Mouse (Mus musculus) spleen, adult 12 weeks (tissue): ENCODE data around the gene Ptrh2.

Source experiments
- DNase-seq: peaks from one replicate; pipeline ENCODE4 v3.0.0; 2022; ENCODE audit warnings: low spot score

The Ptrh2 gene

GRCm38 (mm10) chr11:86671041-86671675, 12.6 kb upstream of the Ptrh2 start:
- DNase-seq = no peak

GRCm38 (mm10) chr11:86672772-86673171, 11.0 kb upstream of the Ptrh2 start:
- DNase-seq = no peak

- DNase-seq = no peak
Observed at GRCm38 (mm10) chr11:86675520-86675919, 8.3 kb upstream of the Ptrh2 start.

- no peak for DNase-seq
Observed at GRCm38 (mm10) chr11:86678957-86679356, 4.8 kb upstream of the Ptrh2 start.

- DNase-seq = no peak
Observed at GRCm38 (mm10) chr11:86680729-86681128, 3.1 kb upstream of the Ptrh2 start.

- no peak for DNase-seq
Observed at GRCm38 (mm10) chr11:86681423-86681822, 2.4 kb upstream of the Ptrh2 start.

- no peak for DNase-seq
Observed at GRCm38 (mm10) chr11:86682861-86683260, 924 bp upstream of the Ptrh2 start.

- no peak for DNase-seq
Observed at GRCm38 (mm10) chr11:86684126-86685012, 584 bp downstream of the Ptrh2 start.

- no peak for DNase-seq
Observed at GRCm38 (mm10) chr11:86685366-86685765, 1.6 kb downstream of the Ptrh2 start.

GRCm38 (mm10) chr11:86690383-86690782, 6.6 kb downstream of the Ptrh2 start:
- no peak for DNase-seq

GRCm38 (mm10) chr11:86691482-86691881, 7.7 kb downstream of the Ptrh2 start:
- no peak for DNase-seq

GRCm38 (mm10) chr11:86691956-86692355, 8.2 kb downstream of the Ptrh2 start:
- no peak for DNase-seq

- DNase-seq = no peak
Observed at GRCm38 (mm10) chr11:86692546-86692945, 8.8 kb downstream of the Ptrh2 start.

GRCm38 (mm10) chr11:86695461-86695860, 11.7 kb downstream of the Ptrh2 start:
- DNase-seq = no peak

GRCm38 (mm10) chr11:86701151-86701550, 17.4 kb downstream of the Ptrh2 start:
- no peak for DNase-seq

- no peak for DNase-seq
Observed at GRCm38 (mm10) chr11:86714606-86715005, 30.8 kb downstream of the Ptrh2 start.

- no peak for DNase-seq
Observed at GRCm38 (mm10) chr11:86717306-86718065, 33.7 kb downstream of the Ptrh2 start.

GRCm38 (mm10) chr11:86718369-86718768, 34.6 kb downstream of the Ptrh2 start:
- DNase-seq = no peak

- DNase-seq = no peak
Observed at GRCm38 (mm10) chr11:86719390-86719789, 35.6 kb downstream of the Ptrh2 start.

GRCm38 (mm10) chr11:86724004-86724403, 40.2 kb downstream of the Ptrh2 start:
- DNase-seq = no peak

GRCm38 (mm10) chr11:86724982-86725381, 41.2 kb downstream of the Ptrh2 start:
- no peak for DNase-seq

GRCm38 (mm10) chr11:86725607-86726006, 41.8 kb downstream of the Ptrh2 start:
- no peak for DNase-seq

GRCm38 (mm10) chr11:86731443-86731842, 47.7 kb downstream of the Ptrh2 start:
- no peak for DNase-seq
